Mouse (Mus musculus) heart, adult 2 months (tissue): ENCODE data around the gene Snf8. TPM values are rescaled to one million over a fixed set of nuclear protein-coding genes. Genes with fewer than 3 reads are reported as not detected.

Source experiments
- DNase-seq, 2 experiments: peaks; one replicate each; pipeline ENCODE4 v3.0.0; 2021
- H3K27ac ChIP-seq: fragments of 200-600 bp; 2 replicates; pipeline ENCODE4 v1.8.1; 2022
- H3K27me3 ChIP-seq: fragments of 200-500 bp; 2 replicates; pipeline ENCODE4 v1.6.1; 2012; ENCODE audit warnings: mild to moderate bottlenecking, low read length, inconsistent platforms, mixed read lengths; ENCODE audit not compliant: control insufficient read depth, insufficient read depth
- H3K36me3 ChIP-seq: fragments of 200-500 bp; 2 replicates; pipeline ENCODE4 v1.6.1; 2012; ENCODE audit warnings: low read length, inconsistent platforms; ENCODE audit not compliant: control insufficient read depth, insufficient read depth
- H3K4me1 ChIP-seq: fragments of 200-500 bp; 2 replicates; pipeline ENCODE4 v1.6.1; 2011; ENCODE audit warnings: low read length; ENCODE audit not compliant: control insufficient read depth, insufficient read depth
- H3K4me3 ChIP-seq: fragments of 200-600 bp; 2 replicates; pipeline ENCODE4 v1.8.1; 2022
- H3K79me2 ChIP-seq: fragments of 200-500 bp; replicated peaks from 2 replicates; pipeline ENCODE4 v1.6.1; 2012; ENCODE audit warnings: mild to moderate bottlenecking, inconsistent platforms, low read length, moderate library complexity, mixed read lengths; ENCODE audit not compliant: control insufficient read depth, insufficient read depth
- H3K9ac ChIP-seq: fragments of 200-500 bp; 2 replicates; pipeline ENCODE4 v1.6.1; 2012; ENCODE audit warnings: low read depth, mild to moderate bottlenecking, control low read depth, inconsistent platforms, low read length, mixed read lengths
- CTCF ChIP-seq: fragments of 200-600 bp; IDR thresholded peaks from 2 replicates; pipeline ENCODE4 v1.8.1; 2022; ENCODE audit warnings: antibody characterized with exemption, mild to moderate bottlenecking, moderate library complexity
- EP300 ChIP-seq: fragments of 200-500 bp; IDR thresholded peaks from 2 replicates; pipeline ENCODE4 v1.6.1; 2011; ENCODE audit warnings: low read depth, low read length, control low read depth; ENCODE audit not compliant: insufficient read depth
- POLR2A ChIP-seq: fragments of 200-500 bp; IDR thresholded peaks from 2 replicates; pipeline ENCODE4 v1.6.1; 2011; ENCODE audit warnings: mild to moderate bottlenecking, low read depth, low read length, control low read depth; ENCODE audit not compliant: insufficient read depth
- WGBS: fragments of 180-500 bp; shearing (Covaris S2); methylation state at CpG from one replicate; pipeline ENCODE4 v1.1.7; 2018; 5-methylcytosine and 5-hydroxymethylcytosine counted together
- intact Hi-C: fragments of 180-260 bp; cut with DNase I; formaldehyde crosslinking; loops from one replicate; pipeline ENCODE4 v1.15.1; 2025
- polyA plus RNA-seq: library from polyadenylated mRNA; depleted of rRNA; stranded (reverse); fragments of >200 nt; gene quantifications from 2 replicates; pipeline ENCODE4 v1.2.3, GENCODE M21; 2012
- total RNA-seq, 2 experiments: library from RNA; stranded (reverse); gene quantifications; 2 replicates each; pipeline ENCODE4 v1.2.3; 2021

Snf8 gene
- total and polyA plus RNA-seq, 3 experiments = 18.8 to 49.1 (median 44.9) TPM

DNA sequence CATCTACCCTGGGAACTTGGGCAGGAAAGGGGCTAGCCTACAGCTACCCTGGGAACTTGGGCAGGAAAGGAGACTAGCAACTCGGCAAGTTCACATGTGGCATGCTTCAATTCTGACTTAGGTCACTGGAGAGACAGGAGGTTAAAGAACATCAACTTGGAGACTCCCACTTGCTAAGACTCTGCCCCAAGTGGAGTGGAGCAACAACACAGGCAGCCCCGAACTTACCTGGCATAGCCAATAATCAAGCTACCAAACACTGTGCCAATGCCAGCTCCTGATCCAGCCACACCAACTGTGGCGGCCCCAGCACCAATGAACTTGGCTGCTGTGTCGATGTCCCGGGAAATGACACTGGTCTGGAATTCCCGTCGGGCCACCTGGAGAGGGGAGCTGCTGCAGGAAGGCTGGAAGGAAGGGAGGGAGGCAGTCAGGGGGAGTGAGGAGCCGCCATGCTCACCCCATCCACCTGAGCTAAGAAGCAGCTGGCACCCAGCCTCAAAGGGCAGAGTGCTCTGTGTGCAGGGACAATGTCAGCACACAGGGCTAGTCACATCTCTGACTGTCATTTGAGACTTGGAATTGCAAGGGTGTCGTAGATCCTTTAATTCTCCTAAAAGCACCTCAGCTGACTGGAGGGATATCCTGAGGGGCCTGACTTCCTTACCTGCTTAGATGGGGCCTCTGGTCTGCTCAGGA is 38.8 kb downstream of the Snf8 start:
- no peak for TF ChIP-seq EP300
- no peak for TF ChIP-seq POLR2A
- no peak for TF ChIP-seq CTCF
- Histone ChIP-seq H3K9ac (peak overlapping the region; percentile 49), H3K4me1 (peaks cover 3% of the 10 kb centered on the region), H3K36me3 (peaks cover 5% of the 10 kb centered on the region; the same call in 1 of the 2 replicates), H3K79me2 (no peaks in the 10 kb centered on the region), H3K4me3 (peak overlapping the region; percentile 82), H3K27ac (peak overlapping the region; percentile 96), H3K27me3 (no peaks in the 10 kb centered on the region)
- WGBS = 47% methylated on average over 9 of the region's 9 CpGs
- intact Hi-C loops = no loop called here
- no peak for DNase-seq

DNA sequence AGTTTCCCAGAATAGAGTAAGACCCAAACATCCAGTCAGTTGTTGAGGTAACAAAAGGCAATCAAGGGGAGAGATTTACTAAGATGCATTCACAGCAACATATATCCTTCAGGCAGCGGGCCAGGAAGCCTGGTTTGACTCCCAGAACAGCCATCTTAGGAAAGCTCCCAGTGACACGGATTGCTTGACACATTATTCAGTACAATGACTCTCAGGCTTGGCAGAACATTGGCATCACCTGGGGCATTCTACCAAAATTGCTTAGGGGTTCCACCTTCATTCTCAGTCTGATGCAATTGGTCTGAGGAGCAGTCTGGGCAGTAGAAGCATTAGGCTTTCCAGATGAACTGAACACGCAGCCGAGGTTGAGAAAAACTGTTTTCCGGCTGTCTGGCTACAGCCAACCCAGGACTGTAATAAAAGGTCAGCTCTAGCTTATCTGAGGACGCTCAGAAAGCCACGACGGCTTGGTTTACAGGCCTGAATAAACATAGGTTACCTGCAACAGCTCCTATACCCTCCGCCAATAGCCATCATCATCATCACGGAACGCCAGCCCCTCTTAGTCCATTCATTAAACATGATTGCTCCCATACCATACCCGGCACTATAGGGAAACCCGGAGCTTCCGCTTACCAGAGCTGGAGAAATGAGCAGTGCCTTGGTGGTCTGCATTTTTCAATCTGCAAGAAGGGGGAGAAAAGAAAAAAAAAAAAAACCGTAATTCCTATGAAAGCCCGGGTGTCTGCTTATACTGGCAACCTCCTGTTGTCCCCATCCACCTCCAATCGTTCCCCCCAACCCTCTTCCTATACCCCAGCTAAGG is 39.9 kb downstream of the Snf8 start:
- H3K27ac ChIP-seq = peak overlapping the region; percentile 96
- peak in 1 of 2 experiments; percentile 22 for DNase-seq
- peak overlapping the region; percentile 82 for H3K4me3 ChIP-seq
- peaks cover 5% of the 10 kb centered on the region; the same call in 1 of the 2 replicates for H3K36me3 ChIP-seq
- intact Hi-C loops = loop anchor here (1.0 kb wide), 1 partner anchor 8 kb away; no protein-coding TSS in a partner anchor
- 6% methylated on average over 17 of the region's 17 CpGs for WGBS
- H3K27me3 ChIP-seq = no peaks in the 10 kb centered on the region
- H3K9ac ChIP-seq = peak overlapping the region; percentile 78
- TF ChIP-seq POLR2A (no peak), CTCF (no peak), EP300 (no peak)
- peaks cover 1% of the 10 kb centered on the region for H3K4me1 ChIP-seq
- H3K79me2 ChIP-seq = no peaks in the 10 kb centered on the region

DNA sequence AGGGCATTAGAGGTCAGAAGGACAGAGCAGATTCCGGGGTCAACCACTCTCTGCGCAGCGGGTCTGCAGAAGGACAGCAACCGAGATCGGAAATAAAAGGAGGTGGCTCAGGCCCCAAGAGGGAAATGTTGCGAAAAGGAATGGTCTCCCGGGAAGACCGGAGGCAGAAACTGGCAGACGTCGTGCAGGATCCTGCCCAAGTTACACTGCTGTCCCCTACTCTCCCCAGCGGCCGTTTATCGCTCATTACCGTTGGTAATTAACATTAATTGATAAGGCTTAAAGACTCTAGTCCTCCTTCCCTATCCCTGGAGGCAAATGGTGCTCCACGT is 40.5 kb downstream of the Snf8 start:
- peak overlapping the region; percentile 82 for H3K4me3 ChIP-seq
- intact Hi-C loops = no loop called here
- H3K4me1 ChIP-seq = peaks cover 1% of the 10 kb centered on the region
- no peaks in the 10 kb centered on the region for H3K27me3 ChIP-seq
- peaks cover 5% of the 10 kb centered on the region; the same call in 1 of the 2 replicates for H3K36me3 ChIP-seq
- under 1% methylated on average over 15 of the region's 15 CpGs for WGBS
- no peak for TF ChIP-seq EP300
- TF ChIP-seq CTCF = no peak
- no peak for TF ChIP-seq POLR2A
- H3K9ac ChIP-seq = peak overlapping the region; percentile 78
- DNase-seq = no peak
- peak overlapping the region; percentile 96 for H3K27ac ChIP-seq
- no peaks in the 10 kb centered on the region for H3K79me2 ChIP-seq

DNA sequence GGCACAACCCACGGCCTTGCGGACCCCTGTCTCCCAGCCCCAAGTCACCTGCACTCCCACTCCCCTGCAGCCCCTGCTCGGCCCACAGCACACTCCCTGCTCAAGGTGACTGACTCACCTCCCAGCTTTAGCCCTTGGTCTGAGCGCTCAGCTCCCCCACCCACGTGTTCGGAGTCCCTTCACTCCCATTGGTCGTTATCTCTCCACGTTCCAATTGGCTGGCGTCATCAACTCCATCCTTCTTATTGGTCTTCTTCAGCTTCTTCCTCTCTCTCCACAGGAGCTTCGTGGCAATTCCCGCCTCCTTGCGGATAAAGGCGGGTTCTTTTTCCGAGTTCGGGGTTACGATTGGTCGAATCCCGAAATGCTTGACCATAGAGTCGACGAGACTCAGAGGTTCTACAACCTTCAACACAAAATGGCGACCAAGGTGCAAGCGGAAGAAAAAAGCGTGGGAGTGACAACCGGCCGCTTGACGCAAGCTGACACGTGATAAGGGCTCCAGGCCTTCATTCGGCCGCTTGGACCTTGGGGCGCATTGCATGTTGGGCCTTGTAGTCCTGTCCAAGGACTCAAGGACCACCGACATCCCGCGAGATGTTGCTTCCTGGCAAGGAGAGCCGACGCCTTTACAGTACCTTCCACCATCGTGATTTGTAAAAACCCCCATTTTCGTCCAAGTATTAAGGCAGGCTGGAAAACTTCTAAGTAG is 41.0 kb downstream of the Snf8 start, which contains the start of gene Atp5g1:
TSS of gene Atp5g1 (minus strand) at position 162 of the 712 bp plus-strand sequence.
- TF ChIP-seq CTCF = peak; percentile 37
- 0 out of 2 replicates have a peak, but pooled peaks have one; percentile 38 for TF ChIP-seq EP300
- TF ChIP-seq POLR2A = peak; percentile 99
- H3K4me1 ChIP-seq = peaks cover 1% of the 10 kb centered on the region
- H3K36me3 ChIP-seq = peaks cover 2% of the 10 kb centered on the region; the same call in 1 of the 2 replicates
- H3K79me2 ChIP-seq = no peaks in the 10 kb centered on the region
- H3K27me3 ChIP-seq = no peaks in the 10 kb centered on the region
- peak within 1 kb of the TSS; percentile 96 for H3K27ac ChIP-seq
- peak within 1 kb of the TSS; percentile 82 for H3K4me3 ChIP-seq
- H3K9ac ChIP-seq = peak within 1 kb of the TSS; percentile 78
- intact Hi-C loops = no loop called here
- WGBS = under 1% methylated on average over 37 of the region's 37 CpGs
- DNase-seq = peak; percentile 96 to 100

DNA sequence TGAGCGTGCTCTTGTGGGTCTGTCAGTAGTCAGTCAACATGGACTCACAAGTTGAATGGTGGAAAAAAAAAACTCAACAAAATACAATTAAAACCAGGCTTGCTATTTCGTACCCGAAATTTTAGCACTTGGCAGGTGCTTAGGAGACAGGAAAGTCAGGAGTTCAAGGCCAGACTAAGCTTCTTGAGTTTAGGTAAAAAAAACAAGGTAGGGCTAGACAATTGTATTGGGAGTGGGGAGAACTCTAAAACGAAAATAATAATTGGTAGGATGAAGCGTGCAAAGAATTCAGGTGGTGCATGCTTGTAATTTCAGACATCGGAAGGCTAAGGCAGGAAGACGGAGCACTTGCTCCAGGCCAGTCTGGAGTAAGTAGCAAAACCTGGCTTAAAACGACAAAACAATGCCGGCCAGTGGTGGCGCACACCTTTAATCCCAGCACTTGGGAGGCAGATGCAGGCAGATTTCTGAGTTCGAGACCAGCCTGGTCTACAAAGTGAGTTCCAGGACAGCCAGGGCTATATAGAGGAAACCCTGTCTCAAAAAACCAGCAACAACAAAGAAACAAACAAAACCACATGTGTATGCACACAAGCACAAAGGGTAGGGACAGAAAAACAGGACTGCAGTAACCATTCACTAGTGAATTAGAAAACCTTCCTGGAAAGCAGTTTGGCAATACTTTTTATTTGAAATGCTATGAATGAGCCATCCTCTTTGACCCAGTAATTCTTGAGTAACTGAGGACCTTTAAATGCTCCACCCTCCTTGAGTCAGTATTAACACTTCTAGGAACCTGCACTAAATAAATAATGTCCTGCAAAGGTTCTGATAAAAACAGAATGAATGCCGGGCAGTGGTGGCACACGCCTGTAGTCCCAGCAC is 41.8 kb downstream of the Snf8 start:
- Histone ChIP-seq H3K27ac (peak overlapping the region; percentile 81), H3K9ac (0 out of 2 replicates have a peak overlapping the region, but pooled peaks have one; percentile 27), H3K27me3 (no peaks in the 10 kb centered on the region), H3K36me3 (no peaks in the 10 kb centered on the region), H3K4me3 (peak overlapping the region; percentile 58), H3K79me2 (no peaks in the 10 kb centered on the region), H3K4me1 (peaks cover 1% of the 10 kb centered on the region)
- WGBS = 63% methylated on average over 13 of the region's 13 CpGs
- DNase-seq = no peak
- TF ChIP-seq EP300 (no peak), CTCF (no peak), POLR2A (no peak)
- intact Hi-C loops = no loop called here
